Mouse (Mus musculus): Measurements from ENCODE around the gene Gm5286.
"Not testable (repeated sequence)": the region's sequence is repeated elsewhere in the genome, so short reads cannot be mapped to it uniquely, and the experiment has no call there.

DNA sequence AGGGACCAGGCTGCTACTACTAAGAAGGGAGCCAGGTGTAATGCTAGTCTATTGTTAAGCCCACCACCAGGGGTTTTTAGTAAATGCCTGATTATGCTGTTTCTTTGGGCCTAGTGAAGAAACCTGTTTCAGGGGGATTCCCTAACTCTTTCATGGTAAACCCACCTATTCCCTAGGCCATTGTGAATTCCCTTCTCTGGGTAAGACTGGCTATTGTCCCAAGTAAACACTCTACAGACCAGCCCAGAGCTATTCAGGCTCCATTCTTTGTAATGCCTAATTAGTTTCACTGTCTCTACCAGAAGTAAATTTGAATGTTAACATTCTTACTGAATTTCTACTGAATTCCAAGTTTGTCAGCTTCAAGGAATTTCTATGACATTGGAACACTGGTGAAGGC lies 29.2 kb upstream of the Gm5286 start:
- not testable (repeated sequence) for TF ChIP-seq CTCF, POLR2A (IDR thresholded peaks at IDR 0.05; ENCODE audit: insufficient read depth, low read depth, low read length)

All from olfactory bulb, adult 2 months (tissue).